Mouse (Mus musculus) liver, embryonic 14.5 days (tissue): Measurements from ENCODE around the gene Mdga2. TPM values are rescaled to one million over a fixed set of nuclear protein-coding genes. Genes with fewer than 3 reads are reported as not detected.

ENCODE experiments used
- ATAC-seq: fragments of 200-750 bp; cut with Nextera tagmentation; 2 replicates; pipeline ENCODE4 v1.8.0; 2017; ENCODE audit warnings: moderate number of reproducible peaks, mild to moderate bottlenecking, moderate library complexity; ENCODE audit not compliant: insufficient read depth
- DNase-seq, 3 experiments: peaks; one replicate each; pipeline ENCODE4 v3.0.0-alpha.2; 2012 to 2013; ENCODE audit warnings: low read depth in 3 of 3, low spot score in 3 of 3
- H3K27ac ChIP-seq: fragments of 300-500 bp; sonication (generic); 2 replicates; pipeline ENCODE4 v1.5.1; 2014; ENCODE audit warnings: moderate library complexity, mild to moderate bottlenecking, control low read depth, inconsistent platforms
- H3K27me3 ChIP-seq: fragments of 300-500 bp; sonication (generic); 2 replicates; pipeline ENCODE4 v1.6.1; 2014; ENCODE audit warnings: mild to moderate bottlenecking, low read length, moderate library complexity; ENCODE audit not compliant: control insufficient read depth, insufficient read depth
- H3K36me3 ChIP-seq: fragments of 300-500 bp; sonication (generic); replicated peaks from 2 replicates; pipeline ENCODE4 v1.6.1; 2014; ENCODE audit warnings: low read depth; ENCODE audit not compliant: control insufficient read depth, insufficient read depth
- H3K4me1 ChIP-seq, 2 experiments: fragments of 200-500 bp in 1 of 2; fragments of 300-500 bp in 1 of 2; sonication (generic) in 1 of 2; replicated peaks; 2 replicates each; pipeline ENCODE4 v1.6.1; 2012 to 2014; ENCODE audit warnings: antibody characterized with exemption in 1 of 2, inconsistent platforms in 1 of 2, low read length in 1 of 2; ENCODE audit not compliant: control insufficient read depth in 2 of 2, insufficient read depth in 2 of 2
- H3K4me2 ChIP-seq: fragments of 300-500 bp; sonication (generic); 2 replicates; pipeline ENCODE4 v1.6.1; 2014; ENCODE audit warnings: low read depth, mild to moderate bottlenecking, control low read depth, moderate library complexity
- H3K4me3 ChIP-seq, 2 experiments: fragments of 200-500 bp in 1 of 2; fragments of 300-500 bp in 1 of 2; sonication (generic) in 1 of 2; 2 replicates each; pipeline ENCODE4 v1.5.1; 2012 to 2014; ENCODE audit warnings: low read depth in 2 of 2, low read length in 2 of 2, mild to moderate bottlenecking in 2 of 2, control low read depth in 1 of 2, inconsistent platforms in 1 of 2, moderate library complexity in 1 of 2; ENCODE audit not compliant: insufficient read depth in 1 of 2
- H3K9ac ChIP-seq: fragments of 300-500 bp; sonication (generic); replicated peaks from 2 replicates; pipeline ENCODE4 v1.6.1; 2014; ENCODE audit warnings: mild to moderate bottlenecking, control low read depth, moderate library complexity
- H3K9me3 ChIP-seq: fragments of 300-500 bp; sonication (generic); 2 replicates; pipeline ENCODE4 v1.6.1; 2016; ENCODE audit warnings: low read length, mixed read lengths; ENCODE audit not compliant: control insufficient read depth
- CTCF ChIP-seq: IDR thresholded peaks from 2 replicates; pipeline ENCODE4 v1.5.1; 2016; ENCODE audit warnings: antibody characterized with exemption, low read depth, control low read depth
- EP300 ChIP-seq: IDR thresholded peaks from 2 replicates; pipeline ENCODE4 v1.6.1; 2016; ENCODE audit warnings: antibody characterized with exemption, low read depth
- WGBS: fragments of 180-500 bp; shearing (Covaris S2); extraction: QIAGEN DNeasy Blood & Tissue Kit; methylation state at CpG from one replicate; pipeline ENCODE4 v1.1.7; 2014; ENCODE audit not compliant: insufficient replicate concordance; 5-methylcytosine and 5-hydroxymethylcytosine counted together
- polyA plus RNA-seq, 2 experiments: library from polyadenylated mRNA; depleted of rRNA in 1 of 2; stranded (reverse) in 1 of 2; unstranded in 1 of 2; fragments of >200 nt; fragmentation: Nextera tagmentation in 1 of 2; extraction: Ambion mirVana in 1 of 2; gene quantifications; 2 replicates each; pipeline versions ENCODE4 v1.2.1 to v1.2.3; 2012 to 2014

Mdga2 gene
- polyA plus RNA-seq, 2 experiments, result 0.02 TPM; not detected in 1

GRCm38 (mm10) chr12:66470243-66470863 is 752.0 kb downstream of the Mdga2 start:
- Histone ChIP-seq H3K36me3 (no peaks in the 10 kb centered on the region), H3K9ac (no peak overlapping the region), H3K27me3 (no peaks in the 10 kb centered on the region), H3K9me3 (no peaks in the 10 kb centered on the region), H3K4me2 (no peak overlapping the region), H3K4me1 (no peaks in the 10 kb centered on the region), H3K4me3 (no peak overlapping the region), H3K27ac (no peak overlapping the region)
- DNase-seq, result no peak
- ATAC-seq, result no peak
- TF ChIP-seq CTCF, result no peak
- no peak for TF ChIP-seq EP300
- 77% methylated on average over 8 of the region's 8 CpGs for WGBS

GRCm38 (mm10) chr12:66465516-66465915 is 756.8 kb downstream of the Mdga2 start:
- Histone ChIP-seq H3K27me3 (no peaks in the 10 kb centered on the region), H3K9ac (no peak overlapping the region), H3K27ac (no peak overlapping the region), H3K4me2 (no peak overlapping the region), H3K4me3 (no peak overlapping the region), H3K36me3 (no peaks in the 10 kb centered on the region), H3K4me1 (no peaks in the 10 kb centered on the region), H3K9me3 (no peaks in the 10 kb centered on the region)
- ATAC-seq (no peak), DNase-seq (no peak)
- no peak for TF ChIP-seq EP300
- no peak for TF ChIP-seq CTCF
- 72% methylated on average over 3 of the region's 3 CpGs for WGBS

- Histone ChIP-seq H3K36me3 (no peaks in the 10 kb centered on the region), H3K27me3 (no peaks in the 10 kb centered on the region), H3K9ac (no peak overlapping the region), H3K27ac (no peak overlapping the region), H3K4me3 (no peak overlapping the region), H3K4me1 (no peaks in the 10 kb centered on the region), H3K9me3 (no peaks in the 10 kb centered on the region), H3K4me2 (no peak overlapping the region)
- ATAC-seq (no peak), DNase-seq (no peak)
- TF ChIP-seq EP300, result no peak
- no peak for TF ChIP-seq CTCF
- WGBS, result 36% methylated on average over 2 of the region's 2 CpGs
Measured at GRCm38 (mm10) chr12:66443340-66443739, 779.0 kb downstream of the Mdga2 start.
